Comparison of ENCODE assay signal across 14 mouse cellular contexts in genomic region chr13:98135890-98136555, GRCm38 (mm10).
DNase-seq lines count a peak whose midpoint lies in the region; ATAC-seq lines count a peak whose summit lies in the region.
"Had no signal": no experiment of that assay in that cellular context is flagged by ENCODE, and none has a peak within 500 bp of the region (broad histone marks: within the 10 kb centered on the region; RNA-seq: fewer than 3 reads in every experiment).

No protein-coding gene starts in this region.

- intact Hi-C loops in left cerebral cortex, postnatal 36 days (cut with DNase I) = no loop called here

- peaks cover 16% of the 10 kb centered on the region for H3K4me1 ChIP-seq in heart, embryonic 10.5 days
- H3K4me1 ChIP-seq in neural tube, embryonic 11.5 days (ENCODE audit: control insufficient read depth, insufficient read depth, low read length) = no peaks in the 10 kb centered on the region; the same call in 1 of the 2 replicates
- peaks cover 16% of the 10 kb centered on the region for H3K4me1 ChIP-seq in embryonic facial prominence, embryonic 14.5 days (ENCODE audit: control insufficient read depth, insufficient read depth, low read length)
- H3K4me1 ChIP-seq: liver, embryonic 13.5 days had no signal

- no peak overlapping the region for H3K4me2 ChIP-seq in neural tube, embryonic 11.5 days (ENCODE audit: low read depth)
- peak overlapping the region; percentile 24 for H3K4me2 ChIP-seq in embryonic facial prominence, embryonic 14.5 days (ENCODE audit: low read depth, low read length)
- H3K4me2 ChIP-seq: liver, embryonic 13.5 days had no signal

- H3K9ac ChIP-seq in neural tube, embryonic 11.5 days (ENCODE audit: low read length) = no peak overlapping the region
- no peak overlapping the region for H3K9ac ChIP-seq in embryonic facial prominence, embryonic 14.5 days (ENCODE audit: low read depth, low read length)
- H3K9ac ChIP-seq: liver, embryonic 13.5 days had no signal

- ATAC-seq in neural tube, embryonic 11.5 days (ENCODE audit: insufficient read depth, low FRiP score, low TSS enrichment) = no peak
- ATAC-seq in embryonic facial prominence, embryonic 14.5 days (ENCODE audit: low read depth) = no peak
- ATAC-seq: inflammation-experienced regulatory T-cells, adult 6 months had no signal

- WGBS in heart, embryonic 10.5 days = 45% methylated on average over 12 of the region's 12 CpGs
- WGBS in neural tube, embryonic 11.5 days = 41% methylated on average over 12 of the region's 12 CpGs
- 22% methylated on average over 12 of the region's 12 CpGs for whole genome bisulfite sequencing in embryonic facial prominence, embryonic 14.5 days

- no peak overlapping the region for H3K4me3 ChIP-seq in heart, embryonic 10.5 days
- no peak overlapping the region for H3K4me3 ChIP-seq in neural tube, embryonic 11.5 days (ENCODE audit: low read depth, low read length)
- no peak overlapping the region for H3K4me3 ChIP-seq in embryonic facial prominence, embryonic 14.5 days (ENCODE audit: low read depth, low read length)
- H3K4me3 ChIP-seq: liver, embryonic 13.5 days had no signal

- peak overlapping the region; percentile 37; the same call in 1 of the 2 replicates for H3K27ac ChIP-seq in heart, embryonic 10.5 days
- 0 out of 2 replicates have a peak overlapping the region, but pooled peaks have one; percentile 14 for H3K27ac ChIP-seq in neural tube, embryonic 11.5 days (ENCODE audit: low read depth, low read length)
- H3K27ac ChIP-seq in embryonic facial prominence, embryonic 14.5 days (replicated peaks; ENCODE audit: low read depth, low read length) = no peak overlapping the region
- H3K27ac ChIP-seq: liver, embryonic 13.5 days had no signal

- H3K36me3 ChIP-seq in heart, embryonic 10.5 days = no peaks in the 10 kb centered on the region
- H3K36me3 ChIP-seq in neural tube, embryonic 11.5 days (ENCODE audit: control insufficient read depth, insufficient read depth, low read length) = no peaks in the 10 kb centered on the region
- H3K36me3 ChIP-seq in embryonic facial prominence, embryonic 14.5 days (ENCODE audit: control insufficient read depth, insufficient read depth, low read length) = no peaks in the 10 kb centered on the region
- H3K36me3 ChIP-seq: liver, embryonic 13.5 days had no signal

- no peaks in the 10 kb centered on the region for H3K27me3 ChIP-seq in heart, embryonic 10.5 days (ENCODE audit: insufficient read depth, poor library complexity, severe bottlenecking)
- H3K27me3 ChIP-seq in neural tube, embryonic 11.5 days (ENCODE audit: control insufficient read depth, insufficient read depth, low read length) = no peaks in the 10 kb centered on the region
- no peaks in the 10 kb centered on the region for H3K27me3 ChIP-seq in embryonic facial prominence, embryonic 14.5 days (replicated peaks; ENCODE audit: control insufficient read depth, insufficient read depth, low read length)
- H3K27me3 ChIP-seq: liver, embryonic 13.5 days had no signal

- H3K9me3 ChIP-seq in heart, embryonic 10.5 days = no peaks in the 10 kb centered on the region
- H3K9me3 ChIP-seq in neural tube, embryonic 11.5 days (ENCODE audit: control insufficient read depth, low read length) = no peaks in the 10 kb centered on the region
- no peaks in the 10 kb centered on the region for H3K9me3 ChIP-seq in embryonic facial prominence, embryonic 14.5 days (ENCODE audit: control insufficient read depth, low read length)
- H3K9me3 ChIP-seq: liver, embryonic 13.5 days had no signal

- no peak for DNase-seq in heart, embryonic 10.5 days (ENCODE audit: low spot score)
- no peak for DNase-seq in heart, adult 18-20 months
- DNase-seq in neural tube, embryonic 11.5 days (ENCODE audit: low spot score) = no peak
- no peak for DNase-seq in neural tube, embryonic 10.5 days (ENCODE audit: extremely low spot score, low spot score)
- DNase-seq in embryonic facial prominence, embryonic 14.5 days (ENCODE audit: low spot score) = peak; percentile 16
- DNase-seq in urinary bladder, postnatal 10 days (ENCODE audit: low spot score) = no peak
- no peak for DNase-seq in left cerebral cortex, postnatal 36 days (ENCODE audit: low spot score in 2 of 2)
- DNase-seq: adrenal gland, adult 2 months; cerebellum, postnatal 25 days; gastrocnemius, postnatal 25 days; liver, embryonic 13.5 days; lung, postnatal 14 days; thymus, adult 2 months had no signal
